19 mouse cellular contexts compared by ENCODE assay signal in genomic region chr1:58773280-58773679, GRCm38 (mm10). TPM values are rescaled to one million over a fixed set of nuclear protein-coding genes. Genes with fewer than 3 reads are reported as not detected.
DNase-seq lines count a peak whose midpoint lies in the region; ATAC-seq and TF ChIP-seq lines count a peak whose summit lies in the region.
"Had no signal": no experiment of that assay in that cellular context is flagged by ENCODE, and none has a peak within 500 bp of the region (broad histone marks: within the 10 kb centered on the region; RNA-seq: fewer than 3 reads in every experiment).

No protein-coding gene starts in this region.

- in situ Hi-C loops in CH12.LX (cut with MboI; ENCODE audit: low pct_ligation_motif_present, low pct_unique_long_range_greater_than_20kb, low sequenced_read_pairs): loop anchor here (10.0 to 25.0 kb wide), 2 partner anchors 222 to 364 kb away; no protein-coding TSS in a partner anchor

- H3K4me3 ChIP-seq in CH12.LX (replicated peaks in 1 of 3; ENCODE audit: low read depth in 2 of 3, low read length in 2 of 3, poor library complexity in 1 of 3): no peak overlapping the region
- H3K4me3 ChIP-seq in brown adipose tissue, adult 24 weeks (ENCODE audit: insufficient read depth, low read depth, low read length): no peak overlapping the region
- H3K4me3 ChIP-seq in layer of hippocampus, adult 2 months: no peak overlapping the region
- H3K4me3 ChIP-seq: embryonic facial prominence, embryonic 13.5 days; erythroblast, embryonic 14.5 days; forebrain, embryonic 12.5 days; limb, embryonic 10.5 days; midbrain, embryonic 13.5 days; stomach, embryonic 15.5 days had no signal

- no peak overlapping the region for H3K27ac ChIP-seq in CH12.LX (ENCODE audit: insufficient read depth, low read depth)
- H3K27ac ChIP-seq in brown adipose tissue, adult 24 weeks (replicated peaks; ENCODE audit: low read depth, low read length): peak overlapping the region; percentile 5; the same call in 1 of the 2 replicates
- no peak overlapping the region for H3K27ac ChIP-seq in layer of hippocampus, adult 2 months
- H3K27ac ChIP-seq: embryonic facial prominence, embryonic 13.5 days; forebrain, embryonic 12.5 days; limb, embryonic 10.5 days; midbrain, embryonic 13.5 days; stomach, embryonic 15.5 days had no signal

- no peaks in the 10 kb centered on the region for H3K36me3 ChIP-seq in CH12.LX (replicated peaks in 1 of 2; ENCODE audit: control insufficient read depth in 1 of 2, insufficient read depth in 1 of 2, low read length in 1 of 2)
- H3K36me3 ChIP-seq: embryonic facial prominence, embryonic 13.5 days; forebrain, embryonic 12.5 days; limb, embryonic 10.5 days; midbrain, embryonic 13.5 days; stomach, embryonic 15.5 days had no signal

- TF ChIP-seq EP300 in CH12.LX (IDR thresholded peaks at IDR 0.05; ENCODE audit: low read length): no peak

- no peak for TF ChIP-seq POLR2A in CH12.LX (IDR thresholded peaks at IDR 0.05; ENCODE audit: low read depth, low read length)

- H3K79me2 ChIP-seq in CH12.LX (replicated peaks; ENCODE audit: control insufficient read depth, extremely low read depth, insufficient read depth, poor library complexity, severe bottlenecking): no peaks in the 10 kb centered on the region

- peaks cover 3 to 25% of the 10 kb centered on the region in 2 experiments for H3K4me1 ChIP-seq in CH12.LX (ENCODE audit: control insufficient read depth in 1 of 2, insufficient read depth in 2 of 2)
- H3K4me1 ChIP-seq in brown adipose tissue, adult 24 weeks (ENCODE audit: control insufficient read depth, insufficient read depth, insufficient read length, low read length): peaks cover 5% of the 10 kb centered on the region; the same call in 1 of the 2 replicates
- H3K4me1 ChIP-seq: embryonic facial prominence, embryonic 13.5 days; forebrain, embryonic 12.5 days; limb, embryonic 10.5 days; midbrain, embryonic 13.5 days; stomach, embryonic 15.5 days had no signal

- no peak overlapping the region for H3K9ac ChIP-seq in CH12.LX (ENCODE audit: insufficient read depth, low read depth)
- H3K9ac ChIP-seq: embryonic facial prominence, embryonic 13.5 days; forebrain, embryonic 12.5 days; midbrain, embryonic 13.5 days; stomach, embryonic 15.5 days had no signal

- no peaks in the 10 kb centered on the region for H3K27me3 ChIP-seq in CH12.LX (replicated peaks)
- H3K27me3 ChIP-seq: embryonic facial prominence, embryonic 13.5 days; forebrain, embryonic 12.5 days; midbrain, embryonic 13.5 days; stomach, embryonic 15.5 days had no signal

- TF ChIP-seq CTCF in CH12.LX (conservative IDR thresholded peaks at IDR 0.05 in 1 of 2, IDR thresholded peaks at IDR 0.05 in 1 of 2; ENCODE audit: low read depth in 2 of 2, low read length in 2 of 2): no peak
- no peak for TF ChIP-seq CTCF in layer of hippocampus, adult 2 months (conservative IDR thresholded peaks at IDR 0.05)

- intact Hi-C loops in left cerebral cortex, postnatal 14 days (cut with DNase I): loop anchor here (5.0 kb wide), 2 partner anchors 219 to 849 kb away; no protein-coding TSS in a partner anchor

- no peaks in the 10 kb centered on the region for H3K9me3 ChIP-seq in CH12.LX (replicated peaks; ENCODE audit: low read length)
- H3K9me3 ChIP-seq: embryonic facial prominence, embryonic 13.5 days; forebrain, embryonic 12.5 days; limb, embryonic 10.5 days; midbrain, embryonic 13.5 days; stomach, embryonic 15.5 days had no signal

- H3K4me2 ChIP-seq in CH12.LX (ENCODE audit: insufficient read depth, low read depth, poor library complexity, severe bottlenecking): no peak overlapping the region
- H3K4me2 ChIP-seq: embryonic facial prominence, embryonic 13.5 days; forebrain, embryonic 12.5 days; heart, embryonic 11.5 days; midbrain, embryonic 13.5 days; stomach, embryonic 15.5 days had no signal

- TF ChIP-seq RAD21 in CH12.LX (IDR thresholded peaks at IDR 0.05; ENCODE audit: low read depth, low read length): no peak

- DNase-seq in lung, postnatal 10 days: peak; percentile 25
- DNase-seq in lung, postnatal 4 days: no peak
- DNase-seq in CH12.LX (ENCODE audit: extremely low read depth): peak; percentile 25
- no peak for DNase-seq in left cerebral cortex, postnatal 14 days (ENCODE audit: low spot score in 2 of 2)
- DNase-seq in layer of hippocampus, adult 2 months (ENCODE audit: low spot score in 2 of 2): no peak
- DNase-seq: cerebellum, adult 18-20 months; cerebellum, postnatal 14 days; kidney, adult 18-20 months; right cerebral cortex, postnatal 25 days had no signal

- peak; percentile 65 for ATAC-seq in megakaryocyte progenitor cell, adult 5-6 weeks (replicated peaks; ENCODE audit: poor library complexity)
- ATAC-seq: hindbrain, embryonic 16.5 days; midbrain, embryonic 13.5 days had no signal

- dilution Hi-C loops in CH12.LX (cut with MboI; ENCODE audit: extremely low pct_ligation_motif_present, extremely low pct_unique_long_range_greater_than_20kb, low sequenced_read_pairs): no loop called here

TF ChIP-seq in CH12.LX, 34 proteins besides CTCF, POLR2A, EP300 and RAD21:
- no peak for TF ChIP-seq TCF12 (IDR thresholded peaks at IDR 0.05; ENCODE audit: low read depth, low read length)
- TF ChIP-seq PAX5 (IDR thresholded peaks at IDR 0.05; ENCODE audit: low read length): no peak
- no peak for TF ChIP-seq KAT2A (IDR thresholded peaks at IDR 0.05; ENCODE audit: insufficient replicate concordance, low read length)
- TF ChIP-seq CHD1 (IDR thresholded peaks at IDR 0.05; ENCODE audit: low read depth, low read length): no peak
- TF ChIP-seq POLR2AphosphoS2 (IDR thresholded peaks at IDR 0.05; ENCODE audit: low read depth, low read length): no peak
- TF ChIP-seq BHLHE40 (IDR thresholded peaks at IDR 0.05; ENCODE audit: low read depth, low read length): no peak
- no peak for TF ChIP-seq MYC (IDR thresholded peaks at IDR 0.05; ENCODE audit: low read depth, low read length)
- TF ChIP-seq USF2 (conservative IDR thresholded peaks at IDR 0.05; ENCODE audit: low read depth, low read length): no peak
- TF ChIP-seq MAX (IDR thresholded peaks at IDR 0.05; ENCODE audit: low read length): no peak
- TF ChIP-seq ZC3H11A (IDR thresholded peaks at IDR 0.05; ENCODE audit: low read depth, low read length): no peak
- TF ChIP-seq MAFK (IDR thresholded peaks at IDR 0.05; ENCODE audit: insufficient replicate concordance, low read length): no peak

RNA-seq across cellular contexts. Expression of gene Casp8, which starts 21.9 kb away (rescaled TPM):
- 36.2 and 42.6 TPM in 2 replicates for total RNA-seq in CH12.LX (2012; rRNA removed)
- 59.3 and 69.9 TPM in 2 replicates for total RNA-seq in CH12.LX (2014; rRNA removed)
- 53.3 and 64.9 TPM in 2 replicates for polyA plus RNA-seq in CH12.LX (2012; ENCODE audit: insufficient read length, low read depth)
- 9.9 and 15.4 TPM in 2 replicates for polyA plus RNA-seq in brown adipose tissue, adult 24 weeks (2012; ENCODE audit: insufficient read depth, insufficient read length, missing spikeins)
- 182 and 183 TPM in 2 replicates for total RNA-seq in megakaryocyte progenitor cell, adult 5-6 weeks (2015)
- 124 and 136 TPM in 2 replicates for total RNA-seq in megakaryocyte progenitor cell, adult 5-6 weeks (2017)
- 1 to 10 TPM; 4.2 to 4.7 TPM for total RNA-seq in left cerebral cortex, postnatal 14 days (2021)
- 1 to 10 TPM; 1.9 to 2.1 TPM for total RNA-seq in layer of hippocampus, adult 2 months (2021)

Comparison
In these comparisons a context has a peak if more than half of its experiments do, and no peak if none do; other contexts are left out.
1. DNase-seq: peak in lung, postnatal 10 days (single experiment) and CH12.LX (single experiment); none in lung, postnatal 4 days (0 of 2), left cerebral cortex, postnatal 14 days (0 of 2) and layer of hippocampus, adult 2 months (0 of 2).
2. RNA of gene Casp8, which starts 21.9 kb away (total RNA-seq): 124 to 183 TPM in megakaryocyte progenitor cell, adult 5-6 weeks and 36.2 to 69.9 TPM in CH12.LX; 4.2 to 4.7 TPM in left cerebral cortex, postnatal 14 days and 1.9 to 2.1 TPM in layer of hippocampus, adult 2 months; every median in the first group is over 4 times any median in the second.